Mouse (Mus musculus): Measurements from ENCODE around the gene Prnd.

Gene Prnd

GRCm38 (mm10) chr2:131939404-131940111 lies 11.1 kb upstream of the Prnd start:
- peak; percentile 63 to 85 for DNase-seq (ENCODE audit: low spot score in 2 of 2)

- no peak for DNase-seq (ENCODE audit: low spot score in 2 of 2)
These were observed 10.2 kb upstream of the Prnd start for GRCm38 (mm10) chr2:131940506-131940905.

- DNase-seq (ENCODE audit: low spot score in 2 of 2), result peak in 1 of 2 experiments; percentile 7
These were observed 9.2 kb upstream of the Prnd start for GRCm38 (mm10) chr2:131941501-131941900.

DNA sequence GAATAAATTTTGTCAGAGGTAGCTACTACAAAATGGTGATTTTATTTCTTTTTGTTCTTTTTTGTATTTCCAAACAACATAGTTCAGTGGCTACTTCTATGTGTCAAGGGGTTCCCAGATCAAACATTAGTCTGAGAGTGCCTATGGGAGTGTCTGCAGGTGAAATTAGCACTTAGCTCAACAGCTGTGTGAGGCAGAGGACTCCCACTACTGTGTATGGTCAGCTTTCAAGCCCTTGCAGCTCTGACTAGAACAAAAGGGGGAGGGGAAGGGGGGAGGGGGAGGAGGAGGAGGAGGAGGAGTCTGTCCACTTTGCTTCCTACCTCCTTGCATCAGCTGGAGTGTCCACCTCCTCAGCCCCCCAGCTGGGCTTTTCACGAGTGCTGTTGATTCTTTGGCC lies 6.3 kb upstream of the Prnd start:
- peak in 1 of 2 experiments; percentile 25 for DNase-seq (ENCODE audit: low spot score in 2 of 2)

DNA sequence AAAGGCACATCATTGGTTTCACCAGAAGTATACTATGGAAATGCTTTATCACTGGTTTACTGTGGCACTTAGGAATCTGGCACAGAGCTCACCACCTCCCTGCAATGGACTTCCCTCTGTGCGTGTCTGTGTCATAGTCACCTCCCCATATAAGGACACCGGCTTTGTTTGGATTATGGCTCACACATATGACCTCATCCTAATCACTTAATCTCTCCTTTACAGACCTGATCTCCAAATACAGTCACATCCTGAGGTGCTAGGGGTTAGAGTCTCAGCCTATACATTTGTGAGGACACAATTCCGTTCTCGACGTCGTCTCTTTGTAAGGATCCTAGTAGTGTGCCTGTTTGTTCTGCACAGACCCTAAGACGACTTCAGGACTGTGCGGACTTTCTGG lies 5.4 kb upstream of the Prnd start:
- DNase-seq (ENCODE audit: low spot score in 2 of 2), result peak in 1 of 2 experiments; percentile 6

DNA sequence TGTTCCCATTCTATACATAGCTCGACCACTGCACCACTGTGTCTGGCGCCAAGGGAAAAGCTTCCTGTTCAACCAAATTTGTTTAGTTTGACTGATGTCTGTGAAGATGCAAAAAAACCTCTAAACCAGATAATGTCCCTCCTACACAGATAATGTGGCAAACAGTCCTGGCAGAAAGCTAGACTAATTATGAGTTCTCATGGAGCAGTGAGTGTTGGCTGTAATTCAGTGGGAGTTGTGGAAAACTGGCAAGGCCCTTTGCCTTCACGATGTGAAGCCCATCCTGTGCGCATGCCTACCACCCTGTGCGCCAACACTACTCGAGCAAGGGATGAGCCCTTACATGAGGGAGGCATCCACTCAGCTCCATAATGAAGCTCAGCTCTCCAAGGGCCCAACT lies 4.9 kb upstream of the Prnd start:
- DNase-seq (ENCODE audit: low spot score in 2 of 2), result peak; percentile 6 to 44

DNA sequence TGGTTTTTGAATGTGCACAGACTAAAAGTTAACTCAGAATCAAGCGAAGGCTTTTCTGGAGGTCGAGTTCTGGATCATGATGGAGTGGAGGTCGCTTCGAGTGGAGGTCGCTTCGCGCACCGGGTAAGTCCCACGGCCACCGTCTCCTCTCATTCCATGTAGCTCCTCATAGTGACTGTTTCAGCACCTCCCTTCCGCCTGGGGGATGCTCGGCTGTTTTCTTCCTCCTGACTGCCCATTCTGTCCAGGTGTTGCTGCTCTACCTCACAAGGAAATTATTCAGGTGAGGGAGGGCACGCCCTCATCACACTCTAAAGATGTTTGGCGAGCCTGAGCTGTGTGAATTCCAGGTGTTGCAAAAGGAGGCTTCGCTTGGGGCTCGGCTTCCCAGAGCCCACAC lies 4.3 kb upstream of the Prnd start:
- DNase-seq (ENCODE audit: low spot score in 2 of 2), result peak; percentile 9 to 55

DNA sequence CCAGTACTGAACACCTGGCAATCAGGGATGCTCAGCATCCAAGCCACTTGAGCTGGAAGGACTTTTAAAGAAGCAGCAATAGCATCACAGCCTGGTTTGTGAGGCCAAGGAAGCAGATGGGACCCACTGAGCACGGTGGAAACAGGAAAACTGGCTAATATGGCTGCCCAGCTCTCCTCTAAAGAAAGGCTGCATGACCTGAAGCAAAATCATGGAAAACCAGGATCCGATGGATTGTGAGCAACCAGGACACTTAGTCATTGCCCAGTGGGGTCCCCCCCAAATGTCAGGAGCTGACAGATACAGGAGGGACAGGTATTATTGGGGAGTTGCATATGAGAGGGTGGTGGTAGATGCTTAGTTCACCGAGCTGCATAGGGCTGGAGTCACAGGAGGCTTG lies 2.5 kb upstream of the Prnd start:
- DNase-seq (ENCODE audit: low spot score in 2 of 2), result peak; percentile 5 to 53

DNA sequence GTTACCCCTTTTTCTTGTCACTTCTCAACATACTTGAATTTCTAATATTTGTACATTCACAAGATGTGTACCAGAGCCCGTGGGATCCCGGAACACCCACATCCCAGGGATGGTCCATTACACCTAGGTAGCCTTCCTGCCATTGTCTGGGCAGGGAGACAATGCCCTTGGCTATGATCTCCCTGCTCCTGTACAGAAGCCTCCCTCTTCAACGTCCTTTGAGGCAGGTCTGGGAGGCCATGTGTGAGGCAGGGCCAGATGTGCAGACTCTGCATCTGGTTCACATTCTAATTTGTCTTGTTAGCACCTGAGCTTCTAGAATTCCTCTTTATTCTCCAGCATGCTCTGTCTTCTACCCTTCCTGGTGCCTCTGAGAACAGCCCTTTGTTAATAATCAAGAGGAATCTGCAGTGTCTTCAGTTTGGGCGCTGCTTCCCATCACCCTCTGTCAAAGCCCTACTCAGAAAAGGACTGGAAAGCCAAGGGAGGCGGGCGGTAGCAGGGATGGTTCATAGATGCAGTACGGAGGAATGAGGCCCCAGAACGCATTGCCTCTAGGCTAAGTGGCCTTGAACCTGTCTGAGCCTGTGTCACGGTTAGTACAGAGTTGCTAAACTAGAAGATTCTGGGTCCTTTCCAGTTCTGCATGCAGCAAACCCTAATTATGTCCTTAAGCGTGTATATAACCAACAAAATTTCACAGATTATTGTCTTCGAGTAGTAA lies 1.6 kb upstream of the Prnd start:
- peak; percentile 8 to 51 for DNase-seq (ENCODE audit: low spot score in 2 of 2)

- DNase-seq (ENCODE audit: low spot score in 2 of 2), result peak; percentile 39 to 68
These were observed 679 bp upstream of the Prnd start for GRCm38 (mm10) chr2:131949767-131950597.

- DNase-seq (ENCODE audit: low spot score in 2 of 2), result peak; percentile 10 to 52
These were observed 1.8 kb downstream of the Prnd start for GRCm38 (mm10) chr2:131952456-131952855.

- peak; percentile 12 to 60 for DNase-seq (ENCODE audit: low spot score in 2 of 2)
These were observed 2.4 kb downstream of the Prnd start for GRCm38 (mm10) chr2:131952961-131953538.

- peak; percentile 6 to 45 for DNase-seq (ENCODE audit: low spot score in 2 of 2)
These were observed 3.0 kb downstream of the Prnd start for GRCm38 (mm10) chr2:131953711-131954110.

DNA sequence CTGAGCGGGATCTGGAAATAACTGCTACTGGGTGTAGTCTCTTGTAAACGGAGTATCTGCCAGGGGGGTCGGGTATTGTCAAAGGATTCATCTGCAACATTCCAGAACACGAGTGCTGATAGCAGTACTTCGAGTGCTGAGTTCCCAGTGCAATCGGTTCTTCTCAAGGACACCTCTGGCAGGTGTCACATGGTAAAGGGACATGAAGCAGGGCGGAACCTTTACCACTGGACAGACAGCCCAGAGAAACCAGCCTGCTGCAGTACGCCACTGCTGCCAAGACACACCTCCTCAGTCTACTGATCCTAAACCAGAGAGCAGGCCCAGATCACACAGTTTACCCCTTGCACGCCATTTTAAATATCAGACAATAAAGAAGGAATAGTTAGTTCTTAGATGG lies 4.2 kb downstream of the Prnd start:
- peak; percentile 10 to 55 for DNase-seq (ENCODE audit: low spot score in 2 of 2)

- peak; percentile 23 to 67 for DNase-seq (ENCODE audit: low spot score in 2 of 2)
These were observed 4.6 kb downstream of the Prnd start for GRCm38 (mm10) chr2:131955264-131955663.

DNA sequence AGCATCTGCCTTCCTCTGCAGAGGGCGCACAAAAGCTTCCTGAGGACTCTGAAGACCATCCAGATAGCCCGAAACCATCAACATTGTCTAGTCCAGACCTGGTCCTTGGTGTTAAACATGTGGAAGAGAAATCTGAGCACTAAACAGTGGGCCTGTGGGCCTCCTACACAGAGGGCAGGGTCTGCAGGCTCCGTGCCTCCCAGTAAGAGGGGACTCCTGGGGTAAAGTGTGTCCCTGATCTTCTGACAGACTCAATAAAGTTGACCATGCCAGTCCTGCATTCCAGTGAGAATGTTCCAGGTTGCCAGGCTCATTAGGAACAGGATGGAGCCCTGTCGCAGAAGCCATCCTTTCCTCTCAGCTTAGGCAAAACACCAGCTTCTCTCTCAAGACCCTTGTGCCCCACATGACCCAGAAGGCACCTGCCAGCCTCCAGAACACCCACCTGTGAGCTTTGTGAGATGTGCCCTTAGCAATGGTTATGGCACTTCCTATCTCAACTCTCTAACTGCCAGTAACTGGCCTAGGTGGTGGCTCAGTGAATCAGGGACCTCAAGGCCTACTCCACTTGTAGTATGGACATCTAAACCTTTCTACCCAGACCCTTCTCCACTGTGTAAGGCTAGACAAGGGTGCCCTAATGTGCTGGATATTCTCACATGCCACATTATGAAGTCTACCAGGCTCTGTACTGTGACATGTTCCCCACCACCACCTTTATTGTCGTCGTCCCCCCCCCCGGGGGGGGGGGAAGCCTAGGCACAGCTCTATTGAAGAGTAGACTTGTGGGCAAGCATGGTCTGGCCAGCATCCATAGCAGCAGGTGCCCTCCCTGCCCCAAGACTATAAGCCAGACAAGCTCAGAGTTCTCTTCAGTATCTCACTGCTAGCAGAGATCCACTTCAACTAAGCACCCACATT lies 5.9 kb downstream of the Prnd start:
- peak; percentile 7 to 51 for DNase-seq (ENCODE audit: low spot score in 2 of 2)

- DNase-seq (ENCODE audit: low spot score in 2 of 2), result peak; percentile 11 to 52
These were observed 7.1 kb downstream of the Prnd start for GRCm38 (mm10) chr2:131957731-131958222.

- DNase-seq (ENCODE audit: low spot score in 2 of 2), result peak; percentile 7 to 51
These were observed 11.0 kb downstream of the Prnd start for GRCm38 (mm10) chr2:131961671-131962070.

DNA sequence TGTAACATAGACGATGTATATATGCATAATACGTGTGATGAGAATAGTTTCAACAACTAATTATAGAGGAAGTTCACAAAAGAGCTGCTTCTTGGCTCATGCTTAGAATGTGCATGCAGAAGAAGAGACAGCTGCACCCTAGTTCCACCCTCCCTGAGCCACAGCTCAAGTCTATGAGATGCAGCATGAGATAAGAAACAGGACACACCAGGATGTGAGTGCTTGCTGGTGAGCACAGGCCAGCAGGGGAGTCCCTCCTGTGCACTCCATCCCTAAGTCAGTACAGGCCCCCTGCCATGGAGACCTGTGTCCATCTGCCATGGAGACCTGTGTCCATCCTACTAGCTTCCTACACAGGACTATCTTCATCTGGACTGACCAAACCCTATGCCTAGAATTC lies 19.9 kb downstream of the Prnd start:
- DNase-seq (ENCODE audit: low spot score in 2 of 2), result peak; percentile 5 to 29

DNA sequence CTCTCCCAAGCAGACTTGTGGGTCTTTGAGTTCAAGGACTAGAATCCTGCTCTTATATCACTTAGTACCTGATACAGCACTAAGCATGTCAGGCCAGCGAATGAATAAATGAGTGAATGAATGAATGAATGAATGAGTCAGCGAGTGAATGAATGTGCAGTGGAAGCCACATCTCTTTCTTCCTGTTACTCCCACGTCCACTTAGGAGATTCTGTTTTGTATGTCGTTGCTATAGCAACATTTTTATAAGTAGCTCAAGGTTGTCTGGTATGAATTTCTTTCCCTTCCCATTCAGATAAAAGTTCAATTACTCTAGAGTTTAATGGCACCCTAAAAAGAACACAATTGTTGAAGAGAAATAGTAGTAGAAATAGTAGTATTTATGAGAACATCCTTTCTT lies 20.4 kb downstream of the Prnd start:
- DNase-seq (ENCODE audit: low spot score in 2 of 2), result no peak

- peak in 1 of 2 experiments; percentile 7 for DNase-seq (ENCODE audit: low spot score in 2 of 2)
These were observed 26.0 kb downstream of the Prnd start for GRCm38 (mm10) chr2:131976663-131977062.
